Mouse (Mus musculus) brain, embryonic 14.5 days (tissue): ENCODE data around the gene Elmod1.

Source experiments
- CTCF ChIP-seq: fragments of 200-500 bp; IDR thresholded peaks from 2 replicates; pipeline ENCODE4 v1.5.1; 2012; ENCODE audit warnings: inconsistent platforms, mild to moderate bottlenecking, moderate library complexity, borderline replicate concordance; ENCODE audit not compliant: insufficient read depth, insufficient read length; ENCODE audit errors: extremely low read depth
- POLR2A ChIP-seq: fragments of 200-500 bp; IDR thresholded peaks from 2 replicates; pipeline ENCODE4 v1.6.1; 2012; ENCODE audit warnings: mild to moderate bottlenecking, inconsistent platforms, borderline replicate concordance; ENCODE audit not compliant: poor library complexity, insufficient read depth, insufficient read length, severe bottlenecking; ENCODE audit errors: extremely low read depth

- TF ChIP-seq CTCF (no peak), POLR2A (no peak)
These were observed 75.3 kb downstream of the Elmod1 start for GRCm38 (mm10) chr9:53899836-53900235.
